Mouse (Mus musculus) erythroblast, adult 5-6 weeks (primary cell): ENCODE data around the gene Baiap2. TPM values are rescaled to one million over a fixed set of nuclear protein-coding genes. Genes with fewer than 3 reads are reported as not detected.

ENCODE experiments used
- ATAC-seq: replicated peaks from 2 replicates; pipeline ENCODE4 v1.8.0; 2016; ENCODE audit warnings: moderate number of reproducible peaks, mild to moderate bottlenecking, moderate TSS enrichment, inconsistent platforms; ENCODE audit not compliant: poor library complexity, low FRiP score, severe bottlenecking
- total RNA-seq, 2 experiments: library from RNA; stranded (forward) in 1 of 2; stranded (reverse) in 1 of 2; fragments of 150-400 nt in 1 of 2; fragments of 200-764, 138-1000 nt in 1 of 2; gene quantifications; 2 replicates each; pipeline versions ENCODE4 v1.2.3 to v1.2.4; 2015 to 2017; ENCODE audit warnings: low replicate concordance in 2 of 2

The Baiap2 gene
- total RNA-seq, 2 experiments from 2014 or later: 1.6 to 3.5 TPM

DNA sequence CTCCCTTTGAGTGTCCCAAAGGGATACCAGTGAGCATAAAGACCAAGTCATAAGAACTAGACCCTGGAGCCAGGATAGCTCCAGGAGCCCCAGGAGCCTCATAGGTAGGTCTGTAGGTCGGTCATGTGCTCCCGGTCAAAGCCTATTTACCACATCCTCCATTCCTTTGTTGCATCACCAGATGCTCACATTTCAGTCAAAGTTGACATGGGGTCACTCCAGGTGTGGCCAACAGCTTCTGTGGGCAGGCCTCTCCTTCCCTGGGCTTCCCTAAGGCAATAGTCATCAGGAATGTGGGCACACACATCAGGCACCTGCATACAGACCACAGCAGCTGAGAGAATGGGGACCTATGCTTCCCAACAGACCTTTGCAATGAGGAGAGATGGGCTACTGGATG is 25.3 kb downstream of the Baiap2 start:
- no peak for ATAC-seq

DNA sequence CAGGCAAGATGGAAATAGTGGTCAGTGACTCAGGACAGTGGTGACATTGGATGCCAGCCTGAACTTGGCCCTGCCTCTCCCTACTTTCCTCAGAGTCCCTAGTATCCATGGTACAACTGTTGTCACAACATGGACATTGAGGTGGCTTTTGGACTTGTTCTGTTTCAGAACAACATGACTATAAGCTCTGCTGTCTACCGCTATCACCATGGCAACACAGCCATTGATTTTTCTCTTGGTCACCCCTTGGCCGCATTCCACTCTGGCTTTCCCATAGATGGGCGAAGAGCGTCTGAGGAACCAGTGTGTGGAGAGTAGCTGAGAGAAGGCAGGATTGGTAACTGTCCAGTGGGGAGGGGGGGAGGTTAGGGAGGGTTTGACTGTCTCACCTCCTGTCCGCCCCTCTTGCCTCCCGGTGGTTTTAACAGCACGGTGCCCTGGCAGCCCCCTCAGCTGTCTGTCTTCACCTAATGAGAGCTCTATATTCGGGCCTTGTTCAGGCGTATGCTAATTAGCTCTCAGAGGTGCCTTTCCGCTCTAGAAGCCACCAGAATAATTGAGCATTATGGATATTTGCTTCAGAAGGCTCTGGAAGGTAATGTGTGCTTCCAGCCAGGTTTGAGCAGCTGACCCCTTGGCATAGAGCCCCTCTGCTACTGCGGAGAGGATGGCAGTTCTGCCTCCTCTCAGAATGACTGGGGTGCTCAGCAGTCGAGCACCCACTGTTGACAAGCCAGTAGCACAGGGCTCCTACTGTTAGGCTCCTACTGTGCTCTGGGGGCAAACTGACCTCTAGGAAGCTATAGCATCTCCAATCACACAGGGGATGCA is 27.7 kb downstream of the Baiap2 start:
- ATAC-seq: no peak

DNA sequence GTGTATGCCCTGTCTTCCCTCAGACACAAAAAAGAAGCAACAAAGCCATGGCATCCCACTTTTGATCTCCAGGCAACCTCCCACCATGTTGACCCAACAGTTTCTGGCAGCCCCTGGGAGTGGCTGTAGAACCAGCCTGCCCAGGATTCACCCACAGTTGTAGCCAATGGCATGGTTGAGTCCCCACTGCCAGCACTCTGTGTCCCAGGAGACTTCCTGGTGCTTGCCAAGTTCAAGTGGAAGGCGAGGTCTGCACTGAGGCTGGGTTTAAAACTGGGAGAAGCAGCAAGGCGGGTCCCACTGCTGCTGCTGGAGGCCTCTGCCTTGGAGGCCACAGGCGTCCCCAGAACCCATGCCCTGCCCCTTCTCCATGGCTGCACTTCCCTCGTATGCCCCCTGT is 31.2 kb downstream of the Baiap2 start:
- no peak for ATAC-seq

DNA sequence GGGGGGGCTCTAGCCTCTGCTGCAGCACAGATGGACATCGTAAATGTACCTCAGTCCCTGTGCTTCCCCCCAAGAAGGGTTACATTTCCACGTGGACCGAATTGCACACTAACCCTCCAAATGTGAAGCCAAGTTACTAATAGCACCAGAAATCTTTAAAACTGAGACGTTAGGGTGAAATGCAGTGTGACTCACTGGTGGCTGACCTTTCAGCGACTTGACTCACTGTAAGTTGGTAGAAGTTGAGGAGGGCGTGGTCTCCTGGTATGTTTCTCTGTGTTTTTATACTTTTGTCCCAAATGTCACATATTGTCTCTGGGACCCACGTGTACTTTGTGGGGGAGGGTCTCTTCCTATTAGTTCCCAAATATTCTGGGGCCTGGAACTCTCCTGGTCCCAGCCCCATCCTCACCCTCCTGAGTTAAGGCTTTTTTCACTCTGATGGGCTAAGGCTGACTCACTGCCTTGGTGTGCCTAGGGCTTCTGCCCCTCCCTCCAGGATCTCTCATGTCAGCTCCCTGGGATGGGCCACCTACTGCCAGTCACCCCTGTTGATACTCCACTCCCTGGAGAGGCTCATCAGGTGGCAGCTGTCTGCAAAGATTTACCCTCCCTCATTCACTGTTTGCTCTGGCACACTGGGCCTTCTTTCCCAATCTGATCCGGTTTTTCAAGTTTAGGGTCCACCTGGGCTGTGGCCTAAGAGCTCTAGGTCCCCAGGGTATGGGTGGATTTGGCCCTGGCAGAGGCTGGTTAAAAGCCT is 33.4 kb downstream of the Baiap2 start:
- ATAC-seq: no peak

DNA sequence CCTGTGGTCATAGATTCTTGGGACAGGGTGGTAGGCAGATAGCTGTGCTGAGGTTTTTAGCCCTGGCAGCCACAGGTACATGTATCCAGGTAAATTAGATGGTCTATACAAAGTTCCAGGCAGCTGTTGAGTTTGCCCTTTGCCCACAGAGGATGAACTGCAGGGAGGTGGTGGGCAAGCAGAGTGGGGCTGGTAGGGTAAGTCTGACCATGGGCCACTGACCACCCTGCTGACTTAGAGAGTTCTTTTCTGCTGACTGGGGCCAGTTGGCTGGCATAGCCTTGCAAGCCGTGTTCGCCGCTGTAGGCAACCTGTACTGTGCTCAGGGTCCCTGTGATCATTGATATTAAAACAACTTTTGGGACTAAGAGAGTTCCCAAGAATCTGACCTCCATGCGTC is 36.1 kb downstream of the Baiap2 start:
- ATAC-seq: no peak

DNA sequence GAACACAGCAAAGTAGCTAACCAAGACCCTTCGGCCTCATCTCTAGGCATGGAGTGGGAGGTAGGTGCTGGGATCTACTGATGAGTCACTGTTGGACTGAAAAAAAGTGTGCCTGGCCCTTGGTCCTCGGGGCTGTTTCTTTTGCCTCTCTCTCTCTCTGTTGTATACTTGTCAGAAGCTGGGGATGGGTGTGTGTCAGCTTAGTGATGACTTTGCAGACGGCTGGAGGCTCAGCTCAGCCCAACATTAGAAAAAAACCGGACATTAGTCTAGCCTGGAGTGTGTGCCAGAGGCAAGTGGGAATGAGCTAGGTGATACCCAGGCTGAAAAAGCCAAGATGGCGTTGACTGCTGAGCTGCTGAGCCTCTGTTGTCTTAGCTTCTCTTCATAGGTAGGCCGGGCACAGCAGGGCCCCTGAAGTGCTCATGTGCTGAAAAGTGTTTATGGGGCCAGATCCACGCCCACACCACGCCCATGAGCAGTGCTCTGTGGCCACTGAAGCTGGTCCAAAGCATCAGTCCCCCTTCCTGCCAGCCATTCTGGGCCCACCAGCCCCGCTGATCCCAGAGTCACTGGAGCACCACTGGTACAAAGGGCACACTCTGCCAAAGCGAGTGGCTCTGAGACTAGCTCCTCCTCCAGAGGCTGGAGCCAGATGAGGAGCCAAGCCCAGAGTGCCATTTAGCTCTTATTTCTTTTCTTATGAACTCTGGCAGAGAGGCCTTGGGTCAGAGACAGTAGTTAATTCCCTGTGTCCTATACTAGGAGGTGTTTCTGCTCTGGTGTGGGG is 37.2 kb downstream of the Baiap2 start:
- no peak for ATAC-seq

DNA sequence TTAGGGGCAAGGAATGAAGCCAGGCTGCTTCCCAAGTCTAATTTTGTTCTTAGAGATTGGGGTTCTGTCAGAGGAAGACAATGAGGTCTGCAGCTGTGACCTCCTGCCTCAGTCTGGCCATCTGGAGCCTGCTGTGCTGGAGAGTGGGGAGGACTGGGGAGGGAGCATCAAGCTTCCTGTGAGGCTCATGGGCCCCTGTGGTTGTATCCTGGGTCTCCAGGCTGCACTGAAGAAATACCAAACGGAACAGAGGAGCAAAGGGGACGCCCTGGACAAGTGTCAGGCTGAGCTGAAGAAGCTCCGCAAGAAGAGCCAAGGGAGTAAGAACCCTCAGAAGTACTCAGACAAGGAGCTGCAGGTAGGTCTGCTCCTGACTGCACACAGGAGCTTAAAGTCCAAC is 39.2 kb downstream of the Baiap2 start:
- ATAC-seq: no peak

DNA sequence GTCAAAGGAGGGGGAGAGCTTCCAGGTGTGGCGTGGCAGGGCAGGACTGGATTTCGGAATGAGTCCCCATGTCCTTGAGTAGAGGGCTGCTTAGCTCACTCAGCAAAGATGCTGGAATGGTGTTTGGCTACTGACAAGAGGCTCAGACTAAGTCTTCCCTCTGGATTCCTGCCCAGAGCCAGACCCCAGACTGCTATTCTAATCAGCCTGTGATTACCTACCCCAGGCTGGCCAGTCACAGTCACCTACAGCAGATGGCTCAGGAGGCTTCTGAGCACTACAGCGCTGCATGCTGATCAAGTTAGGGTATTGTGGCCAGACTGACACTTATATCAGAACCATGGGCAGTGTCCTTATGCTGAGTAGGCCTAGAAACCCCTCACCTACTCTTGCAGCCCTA is 39.7 kb downstream of the Baiap2 start:
- ATAC-seq: no peak

DNA sequence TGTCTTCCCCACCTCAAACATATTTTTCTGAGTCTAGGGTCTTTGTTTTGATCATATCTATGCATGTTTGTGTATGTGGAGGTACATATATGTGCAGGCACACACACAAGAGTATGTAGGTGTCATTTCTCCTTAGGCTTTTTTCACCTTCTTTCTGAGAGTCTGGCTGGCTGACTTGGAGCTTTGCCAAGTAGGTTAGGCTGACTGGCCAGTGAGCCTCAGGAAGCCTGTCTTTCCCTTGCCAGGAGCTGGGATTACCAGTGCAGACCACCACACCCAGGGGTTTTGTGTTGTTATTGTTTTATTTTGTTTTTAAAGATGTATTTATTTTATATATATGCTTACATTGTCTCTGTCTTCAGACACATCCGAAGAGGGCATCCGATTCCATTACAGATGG is 40.6 kb downstream of the Baiap2 start:
- ATAC-seq: no peak

DNA sequence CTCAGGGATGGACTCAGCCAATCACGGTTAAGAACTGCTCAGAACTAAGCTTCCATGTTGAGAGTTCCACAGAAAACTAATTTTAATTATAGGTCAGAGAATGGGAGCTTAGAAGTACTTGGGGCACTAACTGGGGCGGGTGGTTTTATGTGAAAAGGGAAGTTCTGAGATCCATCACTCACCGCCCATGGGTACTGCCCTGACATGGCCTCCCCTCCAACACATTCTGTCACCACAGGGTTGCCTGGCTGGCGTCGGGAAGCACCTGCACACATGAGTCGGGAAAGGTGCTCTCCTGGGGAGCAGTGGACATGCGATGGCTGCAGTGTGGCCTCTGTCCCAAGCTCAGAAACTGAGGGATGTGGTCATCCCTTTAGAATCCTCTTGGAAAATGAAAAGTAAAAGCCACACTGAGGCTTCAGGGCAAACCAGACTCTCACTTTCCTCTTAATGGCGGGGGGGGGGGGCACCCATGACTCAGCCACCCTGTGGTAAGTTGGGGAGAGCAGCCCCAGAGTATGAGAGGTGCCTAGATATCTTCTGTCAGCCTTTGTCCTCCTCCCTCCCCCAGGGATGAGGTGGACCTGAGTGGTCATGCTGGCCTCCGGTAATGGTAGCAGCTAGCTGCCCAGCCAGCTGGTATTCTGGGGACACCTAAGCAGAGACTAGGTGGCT is 44.3 kb downstream of the Baiap2 start:
- ATAC-seq: no peak

DNA sequence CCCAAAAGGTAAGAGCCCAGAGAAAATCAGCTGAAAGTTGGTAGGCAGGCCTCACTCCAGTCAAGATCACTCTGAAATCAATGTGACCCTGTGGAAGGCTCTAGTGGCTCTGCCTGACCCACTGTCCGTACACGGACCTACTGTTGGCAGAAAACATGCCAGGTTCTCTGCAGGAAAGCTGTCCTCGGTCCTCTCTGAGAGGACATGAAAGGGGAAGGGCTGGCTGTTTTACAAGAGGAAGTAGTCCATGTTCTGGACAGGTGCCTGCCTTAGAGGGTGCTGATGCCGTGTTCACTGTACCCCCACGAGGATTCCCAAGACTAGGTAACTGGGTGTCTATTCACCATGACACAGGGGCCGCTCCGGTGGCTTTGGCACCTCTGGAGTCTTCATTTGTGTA is 45.3 kb downstream of the Baiap2 start:
- no peak for ATAC-seq

DNA sequence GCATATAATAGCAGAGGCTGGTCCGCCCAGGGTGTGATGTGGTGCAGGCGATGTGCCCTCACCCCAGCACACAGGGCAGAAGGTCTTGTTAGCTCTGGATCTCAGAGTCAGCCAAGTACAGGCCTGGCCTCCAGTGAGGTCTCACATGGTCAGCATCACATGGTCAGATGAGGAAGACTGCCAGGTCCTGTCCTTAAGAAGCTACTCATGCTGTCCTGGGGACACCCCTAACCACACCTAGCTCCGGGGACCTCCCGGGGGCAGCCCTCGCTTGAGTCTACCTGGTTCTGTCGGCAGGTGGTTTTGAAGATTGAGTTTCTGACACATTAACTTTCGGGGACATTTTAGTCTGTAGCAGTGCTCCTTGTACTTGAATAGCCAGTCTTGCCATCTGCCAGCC is 45.8 kb downstream of the Baiap2 start:
- ATAC-seq: no peak

DNA sequence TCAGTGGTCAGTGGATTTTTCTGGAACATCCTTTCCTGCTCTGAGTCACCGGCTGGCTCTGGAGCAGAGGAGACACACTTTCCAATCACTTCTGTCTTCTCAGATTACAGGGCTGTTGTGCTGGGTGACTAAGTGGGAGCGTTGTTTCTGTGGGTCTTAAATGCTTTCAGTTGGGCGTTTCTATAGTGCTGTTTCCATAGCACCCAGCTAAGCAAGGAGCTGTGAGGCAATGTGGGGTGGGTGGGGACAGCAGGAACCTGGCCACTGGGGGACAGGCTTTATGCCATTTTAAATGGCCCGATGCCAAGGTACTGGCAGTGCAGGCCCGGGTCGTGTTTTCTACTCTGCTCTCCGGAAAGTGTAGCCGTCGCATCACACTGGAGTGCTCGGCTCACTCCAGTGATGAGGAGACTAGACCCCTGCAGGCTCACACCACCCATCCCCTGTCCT is 46.6 kb downstream of the Baiap2 start:
- ATAC-seq: no peak

DNA sequence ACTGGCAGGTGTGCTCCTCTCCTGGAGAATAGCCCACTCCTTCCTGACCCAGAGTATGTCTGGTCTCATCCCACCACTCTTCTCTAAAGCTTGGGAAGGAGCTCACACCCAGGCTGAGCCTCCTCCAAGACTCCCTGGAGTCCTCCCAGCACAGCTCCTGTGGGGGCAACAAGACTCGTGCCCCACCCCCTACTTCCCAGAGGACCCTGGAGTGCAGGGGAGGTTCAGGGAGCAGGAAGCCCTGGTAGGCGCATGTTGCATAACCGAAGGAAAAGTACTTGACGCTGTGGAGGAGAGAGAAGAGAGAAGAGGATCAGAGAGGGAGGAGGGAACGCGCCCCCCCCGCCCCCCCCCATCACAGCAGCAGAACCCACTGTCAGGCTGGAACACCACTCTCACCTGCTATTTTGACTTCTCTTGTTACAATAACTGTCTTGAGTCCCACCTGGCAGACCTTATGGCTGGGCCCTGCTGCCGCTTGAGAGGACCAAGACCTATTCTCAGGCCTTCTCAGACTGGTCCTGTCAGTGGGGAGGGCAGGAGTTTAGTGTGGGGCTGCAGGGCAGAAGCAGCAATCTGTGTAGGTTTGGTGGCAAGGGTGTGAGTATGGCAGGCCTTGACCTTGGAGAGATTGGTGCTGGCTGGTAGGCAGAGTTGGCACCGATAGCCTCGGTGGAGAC is 48.2 kb downstream of the Baiap2 start:
- no peak for ATAC-seq

DNA sequence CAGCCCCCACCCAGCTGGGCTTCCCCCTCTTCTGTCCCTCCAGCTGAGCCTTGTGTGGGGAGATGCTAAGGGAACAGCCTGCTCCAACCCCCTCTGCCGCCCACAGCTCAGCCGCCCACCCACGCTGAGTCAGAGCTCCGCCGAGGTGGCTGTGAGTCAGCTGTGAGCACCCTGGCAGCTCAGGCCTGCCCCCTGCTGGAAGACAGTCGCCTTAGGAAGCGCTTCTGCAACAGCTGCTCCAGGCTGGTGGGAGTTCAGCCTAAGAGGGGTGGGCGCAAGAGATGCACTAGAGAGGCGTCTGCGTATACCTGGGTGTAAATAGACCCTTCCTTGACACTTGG is 48.7 kb downstream of the Baiap2 start:
- ATAC-seq: 0 out of 2 replicates have a peak, but pooled peaks have one; percentile 46

DNA sequence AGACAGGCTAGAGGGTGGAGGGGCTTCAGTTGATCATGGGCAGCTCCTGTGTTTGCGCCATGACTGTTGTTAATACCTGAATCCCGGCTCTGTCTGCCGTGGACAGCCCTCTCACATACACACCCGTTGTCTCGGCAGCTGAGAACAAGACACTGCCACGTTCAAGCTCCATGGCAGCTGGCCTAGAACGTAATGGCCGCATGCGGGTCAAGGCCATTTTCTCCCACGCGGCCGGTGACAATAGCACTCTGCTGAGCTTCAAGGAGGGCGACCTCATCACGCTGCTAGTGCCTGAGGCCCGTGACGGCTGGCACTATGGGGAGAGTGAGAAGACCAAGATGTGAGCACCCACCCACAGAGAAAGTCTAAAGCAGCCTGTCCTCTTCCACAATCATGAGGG is 54.8 kb downstream of the Baiap2 start:
- no peak for ATAC-seq

DNA sequence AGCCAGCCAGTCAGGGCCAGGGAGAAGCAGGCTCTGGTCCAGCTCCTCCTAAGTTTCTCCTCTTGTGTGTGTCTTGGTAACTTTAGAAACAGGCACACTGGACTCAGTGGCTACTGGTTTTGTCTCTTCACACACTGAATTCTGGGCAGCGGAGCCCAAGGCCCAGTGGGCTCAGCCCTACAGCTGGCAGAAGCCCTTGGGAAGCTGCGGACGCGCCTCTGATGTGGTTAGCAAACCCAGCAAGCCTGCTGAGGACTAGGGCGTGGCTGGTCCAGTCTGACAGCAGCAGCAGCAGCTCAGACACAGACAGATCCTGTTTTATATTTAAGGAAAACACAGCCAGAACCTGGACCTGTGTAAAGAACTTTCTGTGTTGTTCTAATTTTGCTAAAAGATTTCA is 59.5 kb downstream of the Baiap2 start:
- ATAC-seq: no peak

DNA sequence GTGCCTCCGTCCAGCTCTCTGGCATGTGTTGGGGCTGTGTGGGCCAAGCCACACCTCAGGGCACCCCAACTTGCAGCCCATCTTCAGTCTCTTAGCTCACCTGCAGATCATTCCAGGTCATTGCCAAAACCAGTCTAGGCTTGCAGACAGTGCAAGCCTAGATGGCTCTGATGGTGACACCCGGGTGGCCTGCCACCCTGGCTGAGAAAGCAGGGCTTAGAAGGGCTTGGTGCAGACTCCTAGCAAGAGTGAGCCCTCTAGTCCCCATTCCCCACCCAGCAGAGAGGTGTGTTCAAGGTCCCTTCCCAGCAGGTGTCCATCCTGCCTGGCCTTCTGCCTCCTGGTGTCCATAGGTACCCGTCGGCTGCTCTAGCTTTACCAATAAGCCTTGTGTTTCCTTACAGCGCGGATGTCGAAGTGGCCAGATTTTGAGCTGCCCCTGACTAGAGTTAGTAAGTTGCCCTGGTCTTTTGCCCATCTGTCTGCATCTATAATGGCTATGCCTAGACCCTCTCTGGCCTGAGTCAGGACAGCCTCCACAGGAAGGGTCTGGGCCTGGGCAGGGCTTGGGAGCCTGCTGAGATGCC is 60.2 kb downstream of the Baiap2 start:
- ATAC-seq: no peak
